Mouse (Mus musculus) neural tube, embryonic 12.5 days (tissue): Measurements from ENCODE around the gene Ddr1. TPM values are rescaled to one million over a fixed set of nuclear protein-coding genes. Genes with fewer than 3 reads are reported as not detected.

Source experiments
- ATAC-seq: fragments of 200-750 bp; cut with Nextera tagmentation; 2 replicates; pipeline ENCODE4 v1.8.0; 2017; ENCODE audit warnings: low read depth, mild to moderate bottlenecking, moderate TSS enrichment, moderate library complexity; ENCODE audit not compliant: low FRiP score
- H3K27ac ChIP-seq: fragments of 300-500 bp; sonication (generic); 2 replicates; pipeline ENCODE4 v1.5.1; 2016
- H3K27me3 ChIP-seq: fragments of 300-500 bp; sonication (generic); replicated peaks from 2 replicates; pipeline ENCODE4 v1.6.1; 2016; ENCODE audit warnings: mild to moderate bottlenecking
- H3K36me3 ChIP-seq: fragments of 300-500 bp; sonication (generic); 2 replicates; pipeline ENCODE4 v1.6.1; 2016; ENCODE audit warnings: mild to moderate bottlenecking
- H3K4me1 ChIP-seq: fragments of 300-500 bp; sonication (generic); 2 replicates; pipeline ENCODE4 v1.6.1; 2016
- H3K4me2 ChIP-seq: fragments of 300-500 bp; sonication (generic); replicated peaks from 2 replicates; pipeline ENCODE4 v1.6.1; 2016; ENCODE audit warnings: mild to moderate bottlenecking
- H3K4me3 ChIP-seq: fragments of 300-500 bp; sonication (generic); 2 replicates; pipeline ENCODE4 v1.5.1; 2016
- H3K9ac ChIP-seq: fragments of 300-500 bp; sonication (generic); 2 replicates; pipeline ENCODE4 v1.6.1; 2016; ENCODE audit warnings: mild to moderate bottlenecking
- H3K9me3 ChIP-seq: fragments of 300-500 bp; sonication (generic); 2 replicates; pipeline ENCODE4 v1.6.1; 2016; ENCODE audit warnings: mild to moderate bottlenecking
- WGBS: fragments of 180-500 bp; shearing (Covaris S2); methylation state at CpG from one replicate; pipeline ENCODE4 v1.1.7; 2016; 5-methylcytosine and 5-hydroxymethylcytosine counted together
- polyA plus RNA-seq: library from polyadenylated mRNA; unstranded; fragments of >200 nt; fragmentation: Nextera tagmentation; extraction: Ambion mirVana; gene quantifications from 2 replicates; pipeline ENCODE4 v1.2.1, GENCODE M21; 2016

Gene Ddr1
- polyA plus RNA-seq, 1 experiment from 2014 or later: 170 TPM

GRCm38 (mm10) chr17:35681986-35682385 is 22.4 kb downstream of the Ddr1 start:
- Histone ChIP-seq H3K27me3 (no peaks in the 10 kb centered on the region), H3K9ac (no peak overlapping the region), H3K36me3 (peaks cover 75% of the 10 kb centered on the region), H3K4me1 (no peaks in the 10 kb centered on the region), H3K4me2 (no peak overlapping the region), H3K4me3 (no peak overlapping the region), H3K27ac (no peak overlapping the region), H3K9me3 (no peaks in the 10 kb centered on the region)
- ATAC-seq: no peak
- 91% methylated on average over 13 of the region's 13 CpGs for WGBS

GRCm38 (mm10) chr17:35680591-35680990 is 23.8 kb downstream of the Ddr1 start:
- Histone ChIP-seq H3K4me2 (no peak overlapping the region), H3K36me3 (peaks cover 61% of the 10 kb centered on the region), H3K4me1 (no peaks in the 10 kb centered on the region), H3K27me3 (no peaks in the 10 kb centered on the region), H3K9ac (no peak overlapping the region), H3K27ac (no peak overlapping the region), H3K4me3 (no peak overlapping the region), H3K9me3 (no peaks in the 10 kb centered on the region)
- 41% methylated on average over 6 of the region's 6 CpGs for WGBS
- ATAC-seq: no peak

- H3K36me3 ChIP-seq: peaks cover 10% of the 10 kb centered on the region
- H3K4me1 ChIP-seq: peaks cover 6% of the 10 kb centered on the region; the same call in 1 of the 2 replicates
- no peaks in the 10 kb centered on the region for H3K27me3 ChIP-seq
- H3K4me3 ChIP-seq: peak within 1 kb of the TSS; percentile 65
- peak within 1 kb of the TSS; percentile 83 for H3K4me2 ChIP-seq
- no peaks in the 10 kb centered on the region for H3K9me3 ChIP-seq
- ATAC-seq: peak; percentile 94
- WGBS: 2% methylated on average over 23 of the region's 23 CpGs
- no peak within 1 kb of the TSS for H3K27ac ChIP-seq
- H3K9ac ChIP-seq: peak within 1 kb of the TSS; percentile 76
These were observed 30.9 kb downstream of the Ddr1 start, which contains the start of gene Gtf2h4 for GRCm38 (mm10) chr17:35673416-35674035. Gene Gtf2h4, minus strand, starts transcription at chr17:35673739.

- Histone ChIP-seq H3K9me3 (no peaks in the 10 kb centered on the region), H3K27me3 (no peaks in the 10 kb centered on the region), H3K4me1 (peaks cover 12% of the 10 kb centered on the region), H3K4me3 (0 out of 2 replicates have a peak overlapping the region, but pooled peaks have one; percentile 65), H3K4me2 (peak overlapping the region; percentile 83), H3K9ac (no peak overlapping the region), H3K36me3 (peaks cover 10% of the 10 kb centered on the region), H3K27ac (no peak overlapping the region)
- 88% methylated on average over 6 of the region's 6 CpGs for WGBS
- ATAC-seq: no peak
These were observed 31.9 kb downstream of the Ddr1 start for GRCm38 (mm10) chr17:35672527-35672926.

- ATAC-seq: no peak
- H3K9me3 ChIP-seq: no peaks in the 10 kb centered on the region
- H3K4me2 ChIP-seq: no peak overlapping the region
- no peak overlapping the region for H3K27ac ChIP-seq
- H3K36me3 ChIP-seq: peaks cover 10% of the 10 kb centered on the region
- H3K9ac ChIP-seq: no peak overlapping the region
- 91% methylated on average over 6 of the region's 6 CpGs for WGBS
- H3K4me1 ChIP-seq: peaks cover 13% of the 10 kb centered on the region
- H3K4me3 ChIP-seq: no peak overlapping the region
- H3K27me3 ChIP-seq: no peaks in the 10 kb centered on the region
These were observed 32.6 kb downstream of the Ddr1 start for GRCm38 (mm10) chr17:35671846-35672245.

- H3K27ac ChIP-seq: no peak overlapping the region
- no peak for ATAC-seq
- peaks cover 10% of the 10 kb centered on the region for H3K36me3 ChIP-seq
- no peaks in the 10 kb centered on the region for H3K27me3 ChIP-seq
- peaks cover 26% of the 10 kb centered on the region for H3K4me1 ChIP-seq
- H3K4me2 ChIP-seq: no peak overlapping the region
- 91% methylated on average over 9 of the region's 9 CpGs for WGBS
- H3K9ac ChIP-seq: no peak overlapping the region
- H3K4me3 ChIP-seq: no peak overlapping the region
- no peaks in the 10 kb centered on the region for H3K9me3 ChIP-seq
These were observed 34.7 kb downstream of the Ddr1 start for GRCm38 (mm10) chr17:35669731-35670130.

GRCm38 (mm10) chr17:35667334-35668065 is 36.9 kb downstream of the Ddr1 start, which contains the start of gene Vars2:
Gene Vars2, minus strand, starts transcription at chr17:35667592.
- Histone ChIP-seq H3K9ac (peak within 1 kb of the TSS; percentile 73), H3K4me3 (peak within 1 kb of the TSS; percentile 73), H3K4me1 (peaks cover 20% of the 10 kb centered on the region), H3K27me3 (no peaks in the 10 kb centered on the region), H3K27ac (peak within 1 kb of the TSS; percentile 53; the same call in 1 of the 2 replicates), H3K4me2 (peak within 1 kb of the TSS; percentile 89), H3K36me3 (peaks cover 26% of the 10 kb centered on the region), H3K9me3 (no peaks in the 10 kb centered on the region)
- WGBS: under 1% methylated on average over 61 of the region's 61 CpGs
- peak; percentile 89 for ATAC-seq

- H3K27ac ChIP-seq: 0 out of 2 replicates have a peak overlapping the region, but pooled peaks have one; percentile 29
- H3K9ac ChIP-seq: peak overlapping the region; percentile 73
- no peaks in the 10 kb centered on the region for H3K27me3 ChIP-seq
- H3K9me3 ChIP-seq: no peaks in the 10 kb centered on the region
- peak overlapping the region; percentile 73 for H3K4me3 ChIP-seq
- peak; percentile 63 for ATAC-seq
- peak overlapping the region; percentile 89 for H3K4me2 ChIP-seq
- peaks cover 29% of the 10 kb centered on the region for H3K36me3 ChIP-seq
- 5% methylated on average over 13 of the region's 13 CpGs for WGBS
- peaks cover 20% of the 10 kb centered on the region for H3K4me1 ChIP-seq
These were observed 37.6 kb downstream of the Ddr1 start for GRCm38 (mm10) chr17:35666851-35667256.

GRCm38 (mm10) chr17:35665957-35666515 is 38.4 kb downstream of the Ddr1 start:
- H3K4me3 ChIP-seq: no peak overlapping the region
- 0 out of 2 replicates have a peak overlapping the region, but pooled peaks have one; percentile 73 for H3K9ac ChIP-seq
- peaks cover 37% of the 10 kb centered on the region for H3K36me3 ChIP-seq
- H3K4me1 ChIP-seq: peaks cover 20% of the 10 kb centered on the region
- peak overlapping the region; percentile 89; the same call in 1 of the 2 replicates for H3K4me2 ChIP-seq
- 83% methylated on average over 17 of the region's 17 CpGs for WGBS
- no peak for ATAC-seq
- H3K27me3 ChIP-seq: no peaks in the 10 kb centered on the region
- H3K27ac ChIP-seq: no peak overlapping the region
- H3K9me3 ChIP-seq: no peaks in the 10 kb centered on the region

- no peak overlapping the region for H3K27ac ChIP-seq
- H3K9ac ChIP-seq: no peak overlapping the region
- H3K9me3 ChIP-seq: no peaks in the 10 kb centered on the region
- ATAC-seq: no peak
- no peak overlapping the region for H3K4me3 ChIP-seq
- no peak overlapping the region for H3K4me2 ChIP-seq
- peaks cover 33% of the 10 kb centered on the region for H3K36me3 ChIP-seq
- WGBS: 86% methylated on average over 2 of the region's 2 CpGs
- H3K27me3 ChIP-seq: no peaks in the 10 kb centered on the region
- H3K4me1 ChIP-seq: no peaks in the 10 kb centered on the region
These were observed 51.3 kb downstream of the Ddr1 start for GRCm38 (mm10) chr17:35653086-35653485.

GRCm38 (mm10) chr17:35649429-35649828 is 55.0 kb downstream of the Ddr1 start:
- Histone ChIP-seq H3K4me3 (no peak overlapping the region), H3K9ac (no peak overlapping the region), H3K4me1 (no peaks in the 10 kb centered on the region), H3K27ac (no peak overlapping the region), H3K27me3 (no peaks in the 10 kb centered on the region), H3K9me3 (no peaks in the 10 kb centered on the region), H3K36me3 (no peaks in the 10 kb centered on the region), H3K4me2 (no peak overlapping the region)
- ATAC-seq: no peak
- 75% methylated on average over 2 of the region's 2 CpGs for WGBS

- no peaks in the 10 kb centered on the region for H3K4me1 ChIP-seq
- WGBS: 76% methylated on average over 13 of the region's 13 CpGs
- H3K4me2 ChIP-seq: no peak within 1 kb of the TSS
- 0 out of 2 replicates have a peak, but pooled peaks cover 2% of the 10 kb centered on the region for H3K27me3 ChIP-seq
- H3K9me3 ChIP-seq: no peaks in the 10 kb centered on the region
- no peak within 1 kb of the TSS for H3K9ac ChIP-seq
- no peak for ATAC-seq
- H3K27ac ChIP-seq: no peak within 1 kb of the TSS
- H3K36me3 ChIP-seq: no peaks in the 10 kb centered on the region
- no peak within 1 kb of the TSS for H3K4me3 ChIP-seq
These were observed 60.7 kb downstream of the Ddr1 start, which contains the start of gene Mucl3 for GRCm38 (mm10) chr17:35643609-35644236. Gene Mucl3, minus strand, starts transcription at chr17:35643695.
